Mouse (Mus musculus) cerebellum, adult 9-10 months (tissue): ENCODE results near the gene Gm17571.
A peak's percentile ranks its signal among the peaks of the same experiment; 100 is the strongest.

ENCODE experiments used
- DNase-seq: peaks from one replicate; pipeline ENCODE4 v3.0.0; 2022

Gene Gm17571

DNA sequence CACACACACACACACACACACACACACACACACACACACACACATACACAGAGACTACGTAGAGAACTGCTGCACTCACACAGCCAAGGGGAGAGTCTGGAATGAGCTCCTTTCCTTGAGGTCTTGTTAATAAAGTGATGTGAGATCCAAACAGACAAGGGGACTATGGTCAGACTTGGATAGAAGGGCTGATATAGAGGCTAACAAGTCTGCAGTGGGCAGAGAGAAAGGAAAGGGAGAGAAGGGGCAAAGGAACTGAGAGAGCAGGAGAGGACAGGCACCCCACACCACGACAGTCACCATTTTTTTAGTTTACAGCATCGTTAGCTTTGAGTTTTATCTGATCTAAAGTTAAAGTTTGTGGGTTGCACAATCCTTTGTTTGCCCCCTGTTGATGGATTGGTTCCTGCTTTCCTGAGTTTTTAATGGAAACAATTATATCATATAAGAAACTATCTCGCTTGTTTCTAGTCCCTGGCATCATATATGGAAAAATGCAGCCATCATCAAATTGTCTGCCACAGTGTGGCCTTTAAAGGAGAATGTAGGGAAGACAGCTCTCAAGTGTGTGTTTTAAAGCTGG lies at the start of gene Gm17571:
Gene Gm17571 (minus strand): TSS at position 51 of the 583 bp plus-strand sequence.
- no peak for DNase-seq

GRCm38 (mm10) chr9:13495530-13495929 lies 49.0 kb upstream of the Gm17571 start:
- DNase-seq = no peak

DNA sequence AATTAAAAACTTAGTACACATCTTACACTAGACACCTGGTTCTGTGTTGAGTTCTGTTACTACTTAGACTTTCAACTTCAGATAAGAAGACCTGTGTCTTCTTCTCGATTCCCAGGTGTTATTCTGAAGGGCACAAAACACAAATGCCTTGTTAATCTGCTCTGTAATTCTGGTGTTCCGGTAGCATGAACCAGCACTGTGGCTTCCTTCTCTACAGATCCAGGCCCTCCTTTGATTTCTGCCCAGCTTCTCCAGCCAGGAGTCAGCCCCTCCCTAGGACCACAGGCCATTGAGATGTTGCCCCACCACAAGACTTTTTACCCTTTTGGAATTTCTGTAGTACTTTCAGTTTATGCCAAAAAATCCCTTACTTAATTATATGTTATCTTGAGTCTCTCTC lies 47.2 kb upstream of the Gm17571 start:
- no peak for DNase-seq

DNA sequence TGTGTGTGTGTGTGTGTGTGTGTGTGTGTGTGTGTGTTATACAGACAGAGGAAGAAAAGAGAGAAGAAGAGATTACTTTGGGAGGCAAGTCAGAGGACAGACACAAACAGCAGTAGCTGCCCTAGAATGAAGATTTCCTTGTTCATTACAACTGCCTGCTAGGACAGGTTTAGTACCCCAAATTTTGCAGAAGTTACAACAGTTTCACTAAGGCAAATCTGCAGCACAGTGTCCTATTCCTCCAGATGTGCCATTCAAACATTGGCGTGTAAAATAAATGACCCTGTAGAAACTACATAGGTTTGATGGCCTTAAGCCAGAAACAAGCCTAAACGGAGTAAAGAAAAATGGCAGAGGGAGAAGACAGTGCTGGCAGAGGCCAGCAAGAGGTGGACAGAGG lies 46.3 kb upstream of the Gm17571 start:
- DNase-seq = no peak

DNA sequence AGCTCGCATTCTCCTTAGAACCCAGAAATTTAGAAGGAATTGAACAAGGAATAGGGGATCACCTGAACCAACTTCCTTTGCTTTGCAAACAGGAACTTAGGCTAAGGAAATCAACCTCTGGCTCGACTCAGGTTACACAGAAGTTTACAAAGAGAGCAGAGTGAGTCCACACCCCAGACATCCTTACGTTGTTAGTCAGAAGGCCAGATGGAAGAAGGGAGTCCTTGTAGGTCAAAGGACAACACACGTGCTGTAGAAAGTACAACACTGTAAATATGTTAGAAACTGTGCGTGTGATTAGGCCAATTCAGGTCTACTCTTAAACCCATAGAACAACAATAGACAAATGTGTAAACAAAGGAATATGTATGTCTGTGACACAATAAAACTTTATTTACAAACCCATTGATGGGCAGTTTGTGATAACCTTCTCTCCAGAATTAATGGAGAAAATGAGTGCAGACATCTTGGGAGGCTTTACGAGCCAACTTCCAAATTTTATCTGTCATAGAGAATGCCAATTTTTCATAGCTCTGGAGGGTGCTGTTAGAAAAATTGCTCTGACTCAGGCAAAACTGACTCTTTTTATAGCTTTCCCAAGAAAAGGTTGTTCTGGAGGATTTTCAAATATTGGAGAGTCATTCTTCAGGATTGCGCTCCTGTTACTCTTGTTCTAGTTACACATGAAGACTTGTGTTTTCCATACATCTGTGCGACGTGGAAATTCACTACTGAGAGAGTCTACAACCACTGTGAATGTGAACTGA lies 45.5 kb upstream of the Gm17571 start:
- DNase-seq = no peak

GRCm38 (mm10) chr9:13491107-13491506 lies 44.6 kb upstream of the Gm17571 start:
- no peak for DNase-seq

DNA sequence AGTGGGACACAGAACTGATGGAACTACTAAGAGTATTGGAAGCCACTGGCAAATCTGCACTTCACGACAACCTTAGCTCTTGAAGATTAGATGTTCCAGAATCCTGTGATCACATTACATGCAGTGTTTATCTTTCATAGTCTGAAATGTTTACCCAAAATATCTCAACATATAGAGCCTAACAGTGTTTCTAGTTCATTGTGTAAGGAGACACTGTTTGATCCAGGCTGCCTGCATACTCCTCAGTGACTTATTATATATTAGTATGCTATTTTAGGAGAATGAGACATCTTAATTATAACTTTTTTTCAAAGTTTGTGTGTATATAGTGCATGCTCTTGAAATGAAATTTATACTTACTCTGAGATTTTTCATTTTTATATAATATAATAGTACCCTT lies 39.4 kb upstream of the Gm17571 start:
- DNase-seq = no peak

- no peak for DNase-seq
These were observed 38.0 kb upstream of the Gm17571 start for GRCm38 (mm10) chr9:13484267-13485240.

GRCm38 (mm10) chr9:13483199-13484068 lies 36.9 kb upstream of the Gm17571 start:
- no peak for DNase-seq

- DNase-seq = no peak
These were observed 32.7 kb upstream of the Gm17571 start for GRCm38 (mm10) chr9:13479275-13479674.

DNA sequence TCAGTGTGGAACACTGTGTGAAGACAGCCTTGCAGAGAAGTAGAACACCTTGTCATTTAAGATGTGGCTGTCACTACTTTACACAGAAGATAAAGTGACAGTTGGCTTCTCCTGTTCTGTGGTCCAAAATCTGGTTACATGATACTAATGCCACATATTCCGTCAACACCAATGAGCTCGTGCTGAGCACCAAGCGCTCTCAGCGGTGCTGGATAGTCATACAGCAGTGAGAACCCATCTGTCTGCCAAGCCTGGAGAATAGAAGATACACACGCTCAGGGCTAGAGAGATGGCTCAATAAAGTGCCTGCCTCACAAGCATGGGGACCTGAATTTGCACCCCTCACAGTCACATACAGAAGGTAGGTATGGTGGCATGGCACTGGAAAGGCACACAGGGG lies 28.4 kb upstream of the Gm17571 start:
- DNase-seq = peak; percentile 60

DNA sequence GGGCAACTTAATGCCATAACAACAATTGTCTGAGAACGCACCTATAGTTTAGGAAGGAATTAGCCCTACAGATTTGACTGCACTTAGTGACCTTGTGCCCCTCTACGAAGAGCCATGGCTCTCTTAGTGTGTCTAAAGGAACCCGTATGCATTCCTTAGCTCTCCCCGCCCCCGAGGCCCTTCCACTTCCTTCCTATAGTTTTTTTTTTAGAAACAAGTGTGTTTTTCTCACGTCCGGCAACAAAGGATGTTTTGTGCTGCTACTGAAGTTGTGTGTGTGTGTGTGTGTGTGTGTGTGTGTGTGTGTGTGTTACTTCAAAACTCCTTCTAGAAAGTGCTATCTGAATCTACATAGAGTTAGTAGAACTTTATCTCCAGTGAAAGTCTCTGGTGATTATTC lies 23.5 kb upstream of the Gm17571 start:
- DNase-seq = no peak

- DNase-seq = no peak
These were observed 22.2 kb upstream of the Gm17571 start for GRCm38 (mm10) chr9:13468778-13469177.

- DNase-seq = no peak
These were observed 21.2 kb upstream of the Gm17571 start for GRCm38 (mm10) chr9:13467745-13468144.

- DNase-seq = no peak
These were observed 20.3 kb upstream of the Gm17571 start for GRCm38 (mm10) chr9:13466816-13467215.

DNA sequence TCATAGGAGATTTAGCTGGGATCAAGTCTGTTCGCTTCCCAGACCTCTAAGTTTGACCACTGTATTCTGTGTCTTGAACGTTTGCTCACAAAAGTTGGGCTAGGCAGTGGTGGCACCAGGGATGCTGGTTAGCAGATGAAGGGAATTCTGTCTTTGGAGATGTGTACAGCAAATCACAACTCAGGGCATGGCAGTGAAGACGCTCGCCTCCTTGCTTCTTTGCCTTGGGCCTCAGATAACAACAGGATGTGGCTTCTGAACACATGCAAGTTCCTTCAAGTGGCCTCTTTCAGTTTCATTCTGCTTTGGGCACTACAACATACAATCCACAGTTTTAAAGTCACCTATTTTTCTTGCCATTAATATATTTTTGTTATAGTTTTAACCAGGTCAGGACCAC lies 19.8 kb upstream of the Gm17571 start:
- no peak for DNase-seq

- no peak for DNase-seq
These were observed 18.9 kb upstream of the Gm17571 start for GRCm38 (mm10) chr9:13465358-13466020.

GRCm38 (mm10) chr9:13460926-13461325 lies 14.4 kb upstream of the Gm17571 start:
- DNase-seq = no peak

DNA sequence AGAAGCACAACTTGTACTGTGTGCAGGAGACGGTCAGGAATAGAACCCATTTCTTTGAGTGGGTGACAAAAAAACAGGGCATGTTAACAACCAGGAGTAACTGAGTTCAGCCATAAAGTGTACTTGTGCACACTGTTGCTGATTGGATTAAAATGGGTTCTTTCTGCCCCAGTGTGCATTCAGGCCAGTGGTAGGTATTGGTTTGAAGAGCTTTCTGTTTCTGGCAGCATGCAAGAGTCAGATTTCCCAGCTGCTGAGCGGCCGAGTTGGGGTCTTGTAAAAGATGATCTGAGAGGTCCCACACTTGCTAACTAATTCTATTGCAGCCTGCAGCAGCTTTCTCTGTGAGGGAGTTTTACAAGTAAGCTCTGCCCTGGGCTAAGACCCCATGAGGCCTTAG lies 13.5 kb upstream of the Gm17571 start:
- DNase-seq = no peak

DNA sequence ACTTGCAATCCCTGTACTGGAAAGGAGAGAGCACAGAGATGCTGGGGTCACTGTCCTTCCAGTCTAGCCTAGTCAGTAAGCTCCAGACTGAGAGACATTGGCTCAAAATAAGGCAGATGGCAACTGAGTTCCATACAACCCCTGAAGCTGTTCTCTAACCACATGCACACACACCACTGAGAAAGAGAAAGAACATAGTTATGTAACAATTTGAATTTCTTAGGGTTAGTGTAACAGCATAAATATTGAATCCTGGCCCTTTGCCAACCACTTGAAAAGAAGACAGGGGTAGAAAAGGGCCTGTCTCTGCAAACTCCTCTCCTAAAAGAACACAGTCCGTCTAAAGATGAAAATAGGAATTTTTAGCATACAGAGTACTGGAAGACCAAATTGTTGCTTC lies 12.8 kb upstream of the Gm17571 start:
- DNase-seq = no peak

DNA sequence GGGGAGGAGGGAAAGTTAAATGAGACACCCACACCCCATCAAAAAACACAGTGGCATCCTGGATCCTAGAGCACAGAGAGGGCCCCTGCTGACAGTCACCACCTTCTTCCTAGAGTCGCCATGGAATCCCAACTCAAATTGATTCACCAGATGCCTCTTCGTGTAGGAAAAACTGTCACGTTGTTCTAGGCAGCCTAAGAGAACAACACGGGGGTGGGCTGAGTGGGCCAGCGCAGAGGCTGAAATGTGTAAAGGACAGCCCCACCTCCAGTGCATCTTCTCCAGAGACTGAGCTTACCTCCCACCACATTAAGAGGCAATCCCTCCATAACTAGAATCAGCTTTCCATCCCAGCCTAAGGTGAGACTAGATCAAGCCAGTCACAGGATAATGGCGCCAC lies 11.2 kb upstream of the Gm17571 start:
- no peak for DNase-seq

GRCm38 (mm10) chr9:13455231-13455630 lies 8.7 kb upstream of the Gm17571 start:
- DNase-seq = no peak
